Mouse (Mus musculus) olfactory bulb, adult 2 months (tissue): ENCODE results near the gene Slc16a3.

Source experiments
- CTCF ChIP-seq: fragments of 200-500 bp; IDR thresholded peaks from 2 replicates; pipeline ENCODE4 v1.5.1; 2012; ENCODE audit warnings: low read depth, mild to moderate bottlenecking, low read length, moderate library complexity; ENCODE audit not compliant: insufficient read depth
- POLR2A ChIP-seq: fragments of 200-500 bp; IDR thresholded peaks from 2 replicates; pipeline ENCODE4 v1.6.1; 2012; ENCODE audit warnings: mild to moderate bottlenecking, low read depth, low read length, moderate library complexity; ENCODE audit not compliant: insufficient read depth

DNA sequence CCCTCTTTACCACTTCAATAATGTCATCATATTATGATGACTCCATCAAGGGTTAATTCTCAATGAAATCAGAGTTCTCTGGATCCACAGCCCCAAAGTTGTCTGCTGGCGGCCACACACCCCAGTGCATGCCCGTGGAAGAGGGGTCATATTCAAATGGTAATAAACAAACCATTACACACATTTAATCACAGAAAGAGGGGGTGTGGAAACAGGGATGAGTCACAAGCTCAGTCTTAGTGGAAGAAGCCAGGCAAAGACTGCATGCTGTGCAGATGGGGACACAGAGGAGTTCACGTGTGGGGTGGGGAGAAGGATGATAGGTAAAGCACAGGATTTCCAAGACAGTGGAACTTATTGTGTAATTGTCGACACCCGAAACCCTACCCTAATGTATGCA, 56.0 kb downstream of the Slc16a3 start:
- TF ChIP-seq CTCF (no peak), POLR2A (no peak)
